Mouse (Mus musculus) forebrain, embryonic 12.5 days (tissue): ENCODE results near the gene Gm21976. TPM values are rescaled to one million over a fixed set of nuclear protein-coding genes. Genes with fewer than 3 reads are reported as not detected.

Experiments used
- ATAC-seq: fragments of 200-750 bp; cut with Nextera tagmentation; 2 replicates; pipeline ENCODE4 v1.8.0; 2017; ENCODE audit warnings: moderate TSS enrichment; ENCODE audit not compliant: low FRiP score
- H3K27ac ChIP-seq: fragments of 300-500 bp; sonication (generic); 2 replicates; pipeline ENCODE4 v1.5.1; 2016; ENCODE audit warnings: mild to moderate bottlenecking
- H3K27me3 ChIP-seq: fragments of 300-500 bp; sonication (generic); 2 replicates; pipeline ENCODE4 v1.6.1; 2016; ENCODE audit warnings: mild to moderate bottlenecking
- H3K36me3 ChIP-seq: fragments of 300-500 bp; sonication (generic); replicated peaks from 2 replicates; pipeline ENCODE4 v1.6.1; 2016; ENCODE audit warnings: mild to moderate bottlenecking
- H3K4me1 ChIP-seq: fragments of 300-500 bp; sonication (generic); 2 replicates; pipeline ENCODE4 v1.6.1; 2016
- H3K4me2 ChIP-seq: fragments of 300-500 bp; sonication (generic); 2 replicates; pipeline ENCODE4 v1.6.1; 2016; ENCODE audit warnings: mild to moderate bottlenecking, moderate library complexity
- H3K4me3 ChIP-seq: fragments of 300-500 bp; sonication (generic); replicated peaks from 2 replicates; pipeline ENCODE4 v1.5.1; 2016; ENCODE audit warnings: mild to moderate bottlenecking
- H3K9ac ChIP-seq: fragments of 300-500 bp; sonication (generic); 2 replicates; pipeline ENCODE4 v1.6.1; 2016; ENCODE audit warnings: mild to moderate bottlenecking
- H3K9me3 ChIP-seq: fragments of 300-500 bp; sonication (generic); 2 replicates; pipeline ENCODE4 v1.6.1; 2016
- WGBS: fragments of 180-500 bp; shearing (Covaris S2); methylation state at CpG from one replicate; pipeline ENCODE4 v1.1.7; 2016; 5-methylcytosine and 5-hydroxymethylcytosine counted together
- polyA plus RNA-seq: library from polyadenylated mRNA; unstranded; fragments of >200 nt; fragmentation: Nextera tagmentation; extraction: Ambion mirVana; gene quantifications from 2 replicates; pipeline ENCODE4 v1.2.1, GENCODE M21; 2016

Gene Gm21976
- polyA plus RNA-seq, 1 experiment from 2014 or later, result not detected

DNA sequence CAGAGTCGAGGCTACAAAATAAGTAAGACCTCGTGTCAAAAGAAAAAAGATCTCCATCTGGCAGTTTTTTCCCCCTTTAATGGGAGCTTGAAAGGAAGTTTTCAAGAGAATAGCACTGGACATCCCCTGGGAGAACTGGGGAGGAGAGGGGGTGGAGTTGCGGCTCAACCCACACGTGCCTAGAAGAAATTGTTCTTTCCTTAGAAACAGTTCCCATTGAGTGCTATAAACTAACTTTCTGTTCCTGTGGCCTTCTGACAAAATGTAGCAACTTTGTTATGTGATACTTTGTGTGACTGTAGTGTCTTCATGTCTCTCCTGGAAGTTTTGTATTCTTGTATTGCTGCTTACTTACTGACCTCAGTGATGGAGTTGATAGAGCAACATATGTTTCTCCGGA is 15.6 kb upstream of the Gm21976 start:
- Histone ChIP-seq H3K4me3 (peak overlapping the region; percentile 85), H3K27ac (no peak overlapping the region), H3K36me3 (peaks cover 19% of the 10 kb centered on the region), H3K4me2 (peak overlapping the region; percentile 63), H3K9ac (peak overlapping the region; percentile 82), H3K27me3 (no peaks in the 10 kb centered on the region), H3K4me1 (peaks cover 19% of the 10 kb centered on the region), H3K9me3 (no peaks in the 10 kb centered on the region)
- no peak for ATAC-seq
- 34% methylated on average over 5 of the region's 5 CpGs for WGBS

DNA sequence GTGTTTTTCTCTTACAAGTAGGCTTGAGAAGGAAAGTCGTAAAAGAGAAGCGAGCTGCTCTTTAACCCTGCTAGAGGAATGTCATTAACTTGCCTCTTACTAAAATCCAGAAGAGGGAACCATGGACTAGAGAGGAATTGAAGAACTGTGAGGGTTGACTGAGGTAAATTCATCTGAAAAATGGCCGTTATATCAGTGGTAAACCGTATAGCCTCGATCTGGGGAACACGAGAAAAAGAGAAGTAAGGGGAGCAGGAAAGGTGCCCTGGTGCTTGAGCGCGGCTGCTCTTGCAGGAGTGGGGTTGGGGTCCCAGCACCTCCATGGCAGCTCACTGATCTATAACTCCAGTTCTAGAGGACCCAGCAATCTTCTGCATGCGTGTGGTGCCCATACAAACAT is 5.7 kb upstream of the Gm21976 start:
- peaks cover 42% of the 10 kb centered on the region for H3K36me3 ChIP-seq
- H3K9me3 ChIP-seq, result no peaks in the 10 kb centered on the region
- H3K9ac ChIP-seq, result no peak overlapping the region
- ATAC-seq, result no peak
- H3K27me3 ChIP-seq, result no peaks in the 10 kb centered on the region
- H3K4me2 ChIP-seq, result no peak overlapping the region
- 91% methylated on average over 9 of the region's 9 CpGs for WGBS
- no peak overlapping the region for H3K27ac ChIP-seq
- H3K4me1 ChIP-seq, result no peaks in the 10 kb centered on the region
- H3K4me3 ChIP-seq, result no peak overlapping the region

DNA sequence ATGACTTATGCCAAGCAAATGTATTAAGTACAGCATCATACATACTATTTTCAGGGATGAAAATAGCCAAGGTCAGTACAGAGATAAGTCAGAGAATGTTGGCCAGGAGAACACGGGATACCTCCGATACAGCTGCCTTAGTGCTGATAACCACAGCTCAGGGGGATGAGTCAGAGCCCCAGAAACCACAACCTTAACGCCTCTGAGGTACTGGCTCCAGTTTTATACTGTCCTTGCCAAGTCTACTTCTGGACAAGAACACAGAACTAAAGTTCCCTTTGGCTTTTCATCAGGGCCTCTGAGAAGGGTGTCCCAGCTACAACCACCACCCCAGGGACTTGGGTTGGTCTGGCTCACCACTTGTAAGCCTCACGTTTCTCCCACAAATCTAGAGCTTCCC is 4.0 kb upstream of the Gm21976 start:
- no peak for ATAC-seq
- Histone ChIP-seq H3K9ac (no peak overlapping the region), H3K36me3 (peaks cover 40% of the 10 kb centered on the region), H3K9me3 (no peaks in the 10 kb centered on the region), H3K27ac (no peak overlapping the region), H3K4me1 (no peaks in the 10 kb centered on the region), H3K4me2 (no peak overlapping the region), H3K4me3 (no peak overlapping the region), H3K27me3 (no peaks in the 10 kb centered on the region)
- WGBS, result 91% methylated on average over 4 of the region's 4 CpGs

DNA sequence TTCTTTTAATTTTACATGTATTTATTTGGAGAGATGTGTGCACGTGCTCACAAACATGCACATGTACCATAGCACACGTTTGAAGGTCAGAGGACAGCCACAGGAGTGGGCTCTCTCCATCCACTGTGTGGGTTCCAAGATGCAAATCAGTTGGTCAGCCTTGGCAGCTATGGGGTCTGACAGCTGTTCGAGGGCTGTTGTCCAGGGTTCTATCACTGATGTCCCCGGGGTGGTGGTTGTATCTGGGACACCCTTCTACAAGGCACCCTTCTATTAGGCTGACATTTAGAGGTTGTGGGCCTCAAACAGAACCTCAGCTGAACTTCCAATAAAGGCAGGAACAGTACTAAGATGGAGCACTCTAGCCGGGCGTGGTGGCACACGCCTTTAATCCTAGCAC is 3.4 kb upstream of the Gm21976 start:
- H3K36me3 ChIP-seq, result peaks cover 33% of the 10 kb centered on the region
- H3K27me3 ChIP-seq, result no peaks in the 10 kb centered on the region
- H3K4me3 ChIP-seq, result no peak overlapping the region
- H3K27ac ChIP-seq, result no peak overlapping the region
- ATAC-seq, result no peak
- WGBS, result 90% methylated on average over 7 of the region's 7 CpGs
- no peak overlapping the region for H3K9ac ChIP-seq
- H3K4me1 ChIP-seq, result no peaks in the 10 kb centered on the region
- no peaks in the 10 kb centered on the region for H3K9me3 ChIP-seq
- H3K4me2 ChIP-seq, result no peak overlapping the region

DNA sequence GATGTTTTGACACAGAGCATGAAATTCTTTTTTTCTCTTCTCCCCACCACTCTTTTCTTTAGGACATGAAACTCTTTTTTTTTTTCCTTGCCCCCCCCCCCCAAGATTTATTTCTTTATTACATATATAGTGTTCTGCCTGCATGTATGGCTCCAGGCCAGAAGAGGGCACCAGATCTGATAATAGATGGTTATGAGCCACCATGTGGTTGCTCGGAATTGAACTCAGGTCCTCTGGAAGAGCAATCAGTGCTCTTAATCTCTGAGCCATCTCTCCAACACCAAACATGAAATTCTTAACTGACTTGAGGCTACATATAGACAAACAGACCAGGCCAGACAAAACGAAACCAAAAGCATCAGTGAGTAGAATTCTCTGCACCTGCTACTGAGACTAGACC is 2.2 kb upstream of the Gm21976 start:
- H3K9me3 ChIP-seq, result no peaks in the 10 kb centered on the region
- H3K36me3 ChIP-seq, result peaks cover 22% of the 10 kb centered on the region
- WGBS, result 87% methylated on average over 2 of the region's 2 CpGs
- no peak for ATAC-seq
- no peak overlapping the region for H3K4me2 ChIP-seq
- no peak overlapping the region for H3K27ac ChIP-seq
- no peak overlapping the region for H3K4me3 ChIP-seq
- H3K4me1 ChIP-seq, result no peaks in the 10 kb centered on the region
- no peaks in the 10 kb centered on the region for H3K27me3 ChIP-seq
- H3K9ac ChIP-seq, result no peak overlapping the region

DNA sequence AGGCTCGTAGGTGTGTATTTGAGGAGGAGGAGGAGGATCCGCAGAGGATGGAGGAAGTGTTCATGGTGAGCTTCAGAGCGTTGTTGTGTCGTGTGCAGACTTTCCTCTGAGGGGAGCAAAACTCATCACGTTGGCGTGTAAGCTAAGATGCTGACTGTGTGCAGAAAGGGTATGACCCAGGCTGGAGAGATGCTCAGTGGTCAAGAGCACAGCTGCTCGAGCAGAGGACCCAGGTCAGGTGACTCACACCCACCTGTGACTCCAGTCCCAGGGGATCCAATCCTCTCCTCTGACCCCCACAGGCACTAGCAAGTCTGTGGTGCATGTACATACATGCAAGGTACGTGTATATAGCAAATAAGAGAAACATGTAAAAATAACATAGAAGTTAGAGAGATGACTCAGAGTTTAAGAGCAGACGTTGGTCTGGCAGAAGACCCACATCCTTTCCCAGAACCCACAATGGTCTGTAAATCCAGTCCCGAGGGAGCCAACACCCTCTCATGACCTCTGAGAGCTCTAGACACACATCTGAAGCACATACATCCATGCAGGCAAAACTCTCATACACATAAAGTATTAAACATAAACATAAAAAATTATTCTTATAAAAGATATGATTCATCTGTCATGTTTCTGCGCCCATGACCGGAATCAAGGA is 1.4 kb downstream of the Gm21976 start:
- no peak for ATAC-seq
- H3K4me3 ChIP-seq, result no peak overlapping the region
- 85% methylated on average over 12 of the region's 12 CpGs for WGBS
- no peak overlapping the region for H3K4me2 ChIP-seq
- no peak overlapping the region for H3K9ac ChIP-seq
- no peak overlapping the region for H3K27ac ChIP-seq
- H3K27me3 ChIP-seq, result no peaks in the 10 kb centered on the region
- H3K9me3 ChIP-seq, result no peaks in the 10 kb centered on the region
- no peaks in the 10 kb centered on the region for H3K4me1 ChIP-seq
- no peaks in the 10 kb centered on the region for H3K36me3 ChIP-seq

DNA sequence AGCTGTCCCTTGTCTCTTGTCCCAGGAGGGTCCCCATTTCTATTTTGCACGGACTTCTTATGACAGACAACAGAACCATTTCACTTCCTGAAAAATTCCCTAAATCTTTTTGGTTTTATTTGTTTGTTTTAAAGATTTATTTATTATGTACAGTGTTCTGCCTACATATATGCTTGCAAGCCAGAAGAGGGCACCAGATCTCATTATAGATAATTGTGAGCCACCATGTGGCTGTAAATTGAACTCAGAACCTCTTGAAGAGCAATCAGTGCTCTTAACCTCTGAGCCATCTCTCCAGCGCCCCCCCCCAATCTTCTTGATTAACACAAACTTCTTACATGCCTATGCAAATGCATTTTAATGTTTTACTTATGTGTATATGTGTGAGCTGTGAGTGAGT is 11.0 kb downstream of the Gm21976 start:
- 38% methylated on average over 2 of the region's 2 CpGs for WGBS
- ATAC-seq, result no peak

DNA sequence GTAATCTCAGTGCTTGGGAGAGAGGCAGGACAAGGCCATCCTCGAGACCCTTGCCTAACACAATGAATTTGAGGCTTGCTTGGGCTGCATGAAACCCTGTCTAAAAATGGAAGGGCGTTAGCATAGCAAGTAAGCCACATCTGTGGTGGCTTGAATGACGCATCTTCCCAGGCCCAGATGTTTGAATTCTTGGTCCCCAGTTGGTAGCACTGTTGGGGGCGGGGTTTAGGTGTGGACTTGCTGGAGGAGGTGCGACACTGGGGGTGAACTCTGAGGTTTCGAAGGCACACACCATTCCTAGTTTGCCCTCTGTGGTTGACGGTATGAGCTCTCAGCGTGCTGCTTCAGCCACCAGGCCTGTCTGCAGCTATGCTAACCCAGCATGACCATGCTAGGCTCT is 12.0 kb downstream of the Gm21976 start:
- WGBS, result 88% methylated on average over 8 of the region's 8 CpGs

More for the DNA sequence above, 11.0 kb downstream of the Gm21976 start:
- H3K36me3 ChIP-seq, result no peaks in the 10 kb centered on the region
- H3K4me3 ChIP-seq, result no peak overlapping the region
- H3K27me3 ChIP-seq, result no peaks in the 10 kb centered on the region
- H3K9ac ChIP-seq, result no peak overlapping the region
- H3K27ac ChIP-seq, result no peak overlapping the region
- no peak overlapping the region for H3K4me2 ChIP-seq
- no peaks in the 10 kb centered on the region for H3K9me3 ChIP-seq
- no peaks in the 10 kb centered on the region for H3K4me1 ChIP-seq

DNA sequence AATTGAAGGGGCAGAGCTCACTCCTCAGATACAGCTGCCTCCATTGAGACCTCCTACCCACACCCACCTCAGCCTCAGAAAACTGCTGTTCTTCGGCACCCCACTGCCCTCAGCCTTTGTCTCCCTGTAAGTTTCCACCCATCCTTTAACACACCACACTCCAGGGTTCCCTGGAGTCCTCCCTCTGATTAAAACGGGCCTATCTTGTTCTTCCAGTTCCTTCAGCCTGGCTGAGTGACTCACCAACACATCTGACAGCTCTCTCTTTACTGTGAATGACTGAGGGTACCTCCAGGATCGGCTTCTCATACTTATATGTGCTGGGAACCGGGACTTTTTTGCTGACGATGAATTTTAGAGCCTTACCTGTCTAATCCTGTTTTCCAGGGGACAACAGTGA is 16.4 kb downstream of the Gm21976 start:
- H3K36me3 ChIP-seq, result no peaks in the 10 kb centered on the region
- no peak for ATAC-seq
- 54% methylated on average over 5 of the region's 5 CpGs for WGBS
- no peaks in the 10 kb centered on the region for H3K4me1 ChIP-seq
- no peak overlapping the region for H3K4me2 ChIP-seq
- no peak overlapping the region for H3K27ac ChIP-seq
- no peak overlapping the region for H3K4me3 ChIP-seq
- H3K9me3 ChIP-seq, result no peaks in the 10 kb centered on the region
- no peak overlapping the region for H3K9ac ChIP-seq
- H3K27me3 ChIP-seq, result no peaks in the 10 kb centered on the region

More for the DNA sequence above, 12.0 kb downstream of the Gm21976 start:
- H3K4me2 ChIP-seq, result no peak overlapping the region
- no peaks in the 10 kb centered on the region for H3K9me3 ChIP-seq
- H3K27me3 ChIP-seq, result no peaks in the 10 kb centered on the region
- no peaks in the 10 kb centered on the region for H3K36me3 ChIP-seq
- H3K27ac ChIP-seq, result no peak overlapping the region
- H3K9ac ChIP-seq, result no peak overlapping the region
- H3K4me3 ChIP-seq, result no peak overlapping the region
- ATAC-seq, result no peak
- H3K4me1 ChIP-seq, result no peaks in the 10 kb centered on the region

DNA sequence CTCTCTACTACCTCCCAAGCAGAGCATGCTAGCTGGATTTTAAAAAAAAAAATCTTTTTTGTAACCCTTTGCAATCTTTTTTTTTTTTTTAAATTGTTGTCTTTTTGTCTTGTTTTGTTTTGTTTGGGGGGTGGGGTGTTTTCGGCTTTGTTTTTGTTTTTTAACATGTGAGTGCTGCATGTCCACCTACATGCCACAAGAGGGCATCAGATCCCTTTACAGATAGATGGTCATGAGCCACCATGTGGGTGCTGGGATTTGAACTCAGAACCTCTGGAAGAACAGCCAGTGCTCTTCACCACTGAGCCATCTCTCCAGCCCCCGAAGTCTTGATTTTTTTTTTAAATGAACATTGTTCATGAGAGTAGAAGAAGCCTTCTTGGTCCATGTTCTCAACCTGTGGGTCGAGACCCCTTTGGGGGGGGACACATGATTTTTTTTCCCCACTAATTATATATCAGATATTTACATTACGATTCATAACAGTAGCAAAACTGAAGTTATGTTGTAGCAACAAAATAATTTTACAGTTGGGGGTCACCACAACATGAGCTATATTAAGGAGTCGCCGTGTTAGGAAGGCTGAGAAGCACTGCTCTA is 18.3 kb downstream of the Gm21976 start:
- Histone ChIP-seq H3K27me3 (no peaks in the 10 kb centered on the region), H3K36me3 (no peaks in the 10 kb centered on the region), H3K27ac (no peak overlapping the region), H3K4me2 (no peak overlapping the region), H3K4me3 (no peak overlapping the region), H3K9me3 (no peaks in the 10 kb centered on the region), H3K4me1 (no peaks in the 10 kb centered on the region), H3K9ac (no peak overlapping the region)
- 91% methylated on average over 6 of the region's 6 CpGs for WGBS
- ATAC-seq, result no peak

DNA sequence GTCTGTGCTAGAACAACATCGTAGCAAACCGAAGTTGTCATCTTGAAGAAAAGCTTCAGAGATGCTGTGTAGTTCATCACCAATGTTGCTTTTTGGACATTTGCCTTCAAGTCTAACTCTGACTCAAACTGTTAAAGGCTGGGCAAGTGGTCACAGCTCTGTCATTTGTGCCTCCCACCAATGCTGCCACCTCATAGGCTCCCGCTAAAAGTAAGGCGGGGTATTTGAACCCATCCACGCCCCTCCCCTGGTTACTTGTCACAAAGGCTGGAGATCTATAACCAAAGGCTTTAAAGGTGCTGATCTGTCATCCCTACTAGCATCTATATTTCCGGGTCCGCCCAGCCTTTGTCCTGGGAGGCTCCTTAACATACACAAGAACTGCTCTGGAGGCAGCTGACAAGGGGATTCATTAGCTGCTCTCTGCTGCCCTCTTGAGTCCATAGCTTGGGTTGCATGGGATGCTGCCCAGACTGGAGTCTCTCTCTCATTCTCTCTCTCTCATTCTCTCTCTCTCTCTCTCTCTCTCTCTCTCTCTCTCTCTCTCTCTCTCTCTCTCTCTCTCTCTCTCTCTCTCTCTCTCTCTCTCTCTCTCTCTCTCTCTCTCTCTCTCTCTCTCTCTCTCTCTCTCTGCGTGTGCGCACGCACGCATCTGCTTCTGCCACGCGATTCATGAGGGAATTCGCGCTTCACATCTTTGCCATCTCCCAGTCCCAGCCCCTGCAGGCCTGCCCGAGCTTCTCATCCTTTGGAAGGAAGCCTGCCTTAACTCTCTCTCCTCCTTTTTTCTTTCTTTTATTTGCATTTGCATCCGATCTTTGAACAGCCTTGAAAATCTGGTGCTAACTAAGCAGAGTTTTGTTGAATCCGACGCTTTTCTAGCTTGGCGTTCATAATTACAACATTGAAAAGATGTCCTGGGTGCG is 19.4 kb downstream of the Gm21976 start:
- peak; percentile 86 for ATAC-seq
- no peaks in the 10 kb centered on the region for H3K4me1 ChIP-seq
- 58% methylated on average over 21 of the region's 21 CpGs for WGBS
- H3K4me2 ChIP-seq, result peak overlapping the region; percentile 17; the same call in 1 of the 2 replicates
- H3K4me3 ChIP-seq, result no peak overlapping the region; the same call in 1 of the 2 replicates
- no peaks in the 10 kb centered on the region for H3K36me3 ChIP-seq
- no peak overlapping the region for H3K27ac ChIP-seq
- H3K27me3 ChIP-seq, result no peaks in the 10 kb centered on the region
- no peak overlapping the region for H3K9ac ChIP-seq
- no peaks in the 10 kb centered on the region for H3K9me3 ChIP-seq

DNA sequence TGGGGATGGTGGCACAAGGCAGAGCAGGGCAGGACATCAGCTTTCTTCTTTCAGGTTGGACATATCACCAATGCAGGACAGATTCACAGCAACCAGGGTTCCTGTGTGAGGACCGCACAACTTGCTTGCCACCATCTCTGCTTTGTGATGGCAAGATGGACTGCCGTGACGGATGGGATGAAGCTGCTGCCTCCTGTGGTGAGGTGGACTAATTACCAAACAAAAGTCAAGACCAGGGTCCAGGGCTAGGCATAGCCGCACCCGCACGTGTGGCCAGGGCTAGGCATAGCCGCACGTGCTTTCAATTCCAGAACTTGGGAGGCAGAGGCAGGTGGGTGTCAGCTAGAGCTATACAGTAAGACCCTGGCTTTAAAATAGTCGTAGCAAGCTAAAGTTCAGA is 25.6 kb downstream of the Gm21976 start:
- H3K9me3 ChIP-seq, result no peaks in the 10 kb centered on the region
- no peak overlapping the region for H3K4me2 ChIP-seq
- H3K9ac ChIP-seq, result no peak overlapping the region
- peaks cover 9% of the 10 kb centered on the region; the same call in 1 of the 2 replicates for H3K4me1 ChIP-seq
- ATAC-seq, result no peak
- 90% methylated on average over 9 of the region's 9 CpGs for WGBS
- no peak overlapping the region for H3K4me3 ChIP-seq
- H3K27ac ChIP-seq, result no peak overlapping the region
- H3K36me3 ChIP-seq, result peaks cover 22% of the 10 kb centered on the region
- H3K27me3 ChIP-seq, result no peaks in the 10 kb centered on the region
